Mouse (Mus musculus): ENCODE measurements around the gene Slc24a3. TPM values are rescaled to one million over a fixed set of nuclear protein-coding genes. Genes with fewer than 3 reads are reported as not detected.
A peak's percentile ranks its signal among the peaks of the same experiment; 100 is the strongest.

Gene Slc24a3
- total and polyA plus RNA-seq, 2 experiments, result 0.09 to 0.33 TPM

- Histone ChIP-seq H3K79me2 (ENCODE audit: control insufficient read depth, insufficient read depth, low read length) (no peaks in the 10 kb centered on the region), H3K9ac (ENCODE audit: low read depth, low read length) (no peak overlapping the region), H3K4me1 (ENCODE audit: control insufficient read depth, insufficient read depth, low read length) (no peaks in the 10 kb centered on the region), H3K27ac (replicated peaks; ENCODE audit: insufficient read depth, low read depth, low read length) (no peak overlapping the region), H3K36me3 (ENCODE audit: control insufficient read depth, insufficient read depth, low read length) (no peaks in the 10 kb centered on the region), H3K27me3 (ENCODE audit: control insufficient read depth, insufficient read depth, low read length) (no peaks in the 10 kb centered on the region), H3K4me3 (ENCODE audit: insufficient read depth, low read depth, low read length) (no peak overlapping the region)
- WGBS, result 42% methylated on average over 2 of the region's 2 CpGs
- DNase-seq (ENCODE audit: extremely low read depth, low read depth, low spot score), result peak; percentile 70
- TF ChIP-seq CTCF (IDR thresholded peaks at IDR 0.05; ENCODE audit: low read depth, low read length) (no peak), POLR2A (IDR thresholded peaks at IDR 0.05; ENCODE audit: extremely low read depth, insufficient read depth, low read length) (no peak)
Measured at GRCm38 (mm10) chr2:145507702-145508101, 340.1 kb downstream of the Slc24a3 start.

GRCm38 (mm10) chr2:145510650-145511225 is 343.2 kb downstream of the Slc24a3 start:
- no peak overlapping the region for H3K27ac ChIP-seq (replicated peaks; ENCODE audit: insufficient read depth, low read depth, low read length)
- DNase-seq (ENCODE audit: extremely low read depth, low read depth, low spot score), result no peak
- 82% methylated on average over 7 of the region's 7 CpGs for WGBS

GRCm38 (mm10) chr2:145515956-145516355 is 348.4 kb downstream of the Slc24a3 start:
- no peaks in the 10 kb centered on the region for H3K79me2 ChIP-seq (ENCODE audit: control insufficient read depth, insufficient read depth, low read length)
- no peaks in the 10 kb centered on the region for H3K36me3 ChIP-seq (ENCODE audit: control insufficient read depth, insufficient read depth, low read length)
- no peak for DNase-seq (ENCODE audit: extremely low read depth, low read depth, low spot score)
- H3K9ac ChIP-seq (ENCODE audit: low read depth, low read length), result no peak overlapping the region
- H3K27me3 ChIP-seq (ENCODE audit: control insufficient read depth, insufficient read depth, low read length), result no peaks in the 10 kb centered on the region
- no peaks in the 10 kb centered on the region for H3K4me1 ChIP-seq (ENCODE audit: control insufficient read depth, insufficient read depth, low read length)
- H3K4me3 ChIP-seq (ENCODE audit: insufficient read depth, low read depth, low read length), result no peak overlapping the region
- TF ChIP-seq CTCF (IDR thresholded peaks at IDR 0.05; ENCODE audit: low read depth, low read length) (no peak), POLR2A (IDR thresholded peaks at IDR 0.05; ENCODE audit: extremely low read depth, insufficient read depth, low read length) (no peak)
- H3K27ac ChIP-seq (replicated peaks; ENCODE audit: insufficient read depth, low read depth, low read length), result no peak overlapping the region
- WGBS, result 56% methylated on average over 4 of the region's 4 CpGs

More at GRCm38 (mm10) chr2:145510650-145511225, 343.2 kb downstream of the Slc24a3 start:
- no peaks in the 10 kb centered on the region for H3K27me3 ChIP-seq (ENCODE audit: control insufficient read depth, insufficient read depth, low read length)
- no peaks in the 10 kb centered on the region for H3K79me2 ChIP-seq (ENCODE audit: control insufficient read depth, insufficient read depth, low read length)
- no peaks in the 10 kb centered on the region for H3K36me3 ChIP-seq (ENCODE audit: control insufficient read depth, insufficient read depth, low read length)
- H3K4me3 ChIP-seq (ENCODE audit: insufficient read depth, low read depth, low read length), result no peak overlapping the region
- H3K9ac ChIP-seq (ENCODE audit: low read depth, low read length), result no peak overlapping the region
- no peaks in the 10 kb centered on the region for H3K4me1 ChIP-seq (ENCODE audit: control insufficient read depth, insufficient read depth, low read length)
- TF ChIP-seq CTCF (IDR thresholded peaks at IDR 0.05; ENCODE audit: low read depth, low read length), result no peak
- TF ChIP-seq POLR2A (IDR thresholded peaks at IDR 0.05; ENCODE audit: extremely low read depth, insufficient read depth, low read length), result no peak

- no peak overlapping the region for H3K27ac ChIP-seq (replicated peaks; ENCODE audit: insufficient read depth, low read depth, low read length)
- TF ChIP-seq CTCF (IDR thresholded peaks at IDR 0.05; ENCODE audit: low read depth, low read length), result peak; percentile 88
- no peak for TF ChIP-seq POLR2A (IDR thresholded peaks at IDR 0.05; ENCODE audit: extremely low read depth, insufficient read depth, low read length)
- 46% methylated on average over 9 of the region's 9 CpGs for WGBS
- H3K4me1 ChIP-seq (ENCODE audit: control insufficient read depth, insufficient read depth, low read length), result no peaks in the 10 kb centered on the region
- H3K4me3 ChIP-seq (ENCODE audit: insufficient read depth, low read depth, low read length), result no peak overlapping the region
- H3K79me2 ChIP-seq (ENCODE audit: control insufficient read depth, insufficient read depth, low read length), result no peaks in the 10 kb centered on the region
- no peaks in the 10 kb centered on the region for H3K27me3 ChIP-seq (ENCODE audit: control insufficient read depth, insufficient read depth, low read length)
- DNase-seq (ENCODE audit: extremely low read depth, low read depth, low spot score), result peak; percentile 16
- no peaks in the 10 kb centered on the region for H3K36me3 ChIP-seq (ENCODE audit: control insufficient read depth, insufficient read depth, low read length)
- no peak overlapping the region for H3K9ac ChIP-seq (ENCODE audit: low read depth, low read length)
Measured at GRCm38 (mm10) chr2:145517346-145517745, 349.8 kb downstream of the Slc24a3 start.

GRCm38 (mm10) chr2:145522017-145522416 is 354.5 kb downstream of the Slc24a3 start:
- TF ChIP-seq POLR2A (IDR thresholded peaks at IDR 0.05; ENCODE audit: extremely low read depth, insufficient read depth, low read length) (no peak), CTCF (IDR thresholded peaks at IDR 0.05; ENCODE audit: low read depth, low read length) (no peak)
- H3K9ac ChIP-seq (ENCODE audit: low read depth, low read length), result no peak overlapping the region
- 83% methylated on average over 3 of the region's 3 CpGs for whole genome bisulfite sequencing

GRCm38 (mm10) chr2:145523381-145523780 is 355.8 kb downstream of the Slc24a3 start:
- Histone ChIP-seq H3K27ac (replicated peaks; ENCODE audit: insufficient read depth, low read depth, low read length) (no peak overlapping the region), H3K36me3 (ENCODE audit: control insufficient read depth, insufficient read depth, low read length) (no peaks in the 10 kb centered on the region), H3K27me3 (ENCODE audit: control insufficient read depth, insufficient read depth, low read length) (no peaks in the 10 kb centered on the region), H3K4me3 (ENCODE audit: insufficient read depth, low read depth, low read length) (no peak overlapping the region), H3K4me1 (ENCODE audit: control insufficient read depth, insufficient read depth, low read length) (no peaks in the 10 kb centered on the region), H3K9ac (ENCODE audit: low read depth, low read length) (no peak overlapping the region), H3K79me2 (ENCODE audit: control insufficient read depth, insufficient read depth, low read length) (no peaks in the 10 kb centered on the region)
- TF ChIP-seq CTCF (IDR thresholded peaks at IDR 0.05; ENCODE audit: low read depth, low read length) (no peak), POLR2A (IDR thresholded peaks at IDR 0.05; ENCODE audit: extremely low read depth, insufficient read depth, low read length) (no peak)
- no peak for DNase-seq (ENCODE audit: extremely low read depth, low read depth, low spot score)
- WGBS, result 80% methylated on average over 4 of the region's 4 CpGs

More at GRCm38 (mm10) chr2:145522017-145522416, 354.5 kb downstream of the Slc24a3 start:
- Histone ChIP-seq H3K79me2 (ENCODE audit: control insufficient read depth, insufficient read depth, low read length) (no peaks in the 10 kb centered on the region), H3K36me3 (ENCODE audit: control insufficient read depth, insufficient read depth, low read length) (no peaks in the 10 kb centered on the region), H3K27me3 (ENCODE audit: control insufficient read depth, insufficient read depth, low read length) (no peaks in the 10 kb centered on the region), H3K27ac (replicated peaks; ENCODE audit: insufficient read depth, low read depth, low read length) (no peak overlapping the region), H3K4me1 (ENCODE audit: control insufficient read depth, insufficient read depth, low read length) (no peaks in the 10 kb centered on the region), H3K4me3 (ENCODE audit: insufficient read depth, low read depth, low read length) (no peak overlapping the region)
- no peak for DNase-seq (ENCODE audit: extremely low read depth, low read depth, low spot score)

All from liver, adult 2 months (tissue).